Mouse (Mus musculus) embryonic fibroblast, embryonic 13.5 days (primary cell): Measurements from ENCODE around the gene Ago3.

Source experiments
- CTCF ChIP-seq: IDR thresholded peaks from 2 replicates; pipeline ENCODE4 v1.5.1; 2011; ENCODE audit warnings: mild to moderate bottlenecking, control low read depth, low read length, moderate library complexity, borderline replicate concordance; ENCODE audit not compliant: insufficient read depth
- POLR2A ChIP-seq: IDR thresholded peaks from 2 replicates; pipeline ENCODE4 v1.6.1; 2011; ENCODE audit warnings: low read depth, mild to moderate bottlenecking, control low read depth, low read length, moderate library complexity

- TF ChIP-seq POLR2A (no peak), CTCF (no peak)
Observed at GRCm38 (mm10) chr4:126290314-126290713, 139.0 kb downstream of the Ago3 start.
